Mouse (Mus musculus) Patski (cell line): Measurements from ENCODE around the gene Gpr146. TPM values are rescaled to one million over a fixed set of nuclear protein-coding genes. Genes with fewer than 3 reads are reported as not detected.

Experiments
- ATAC-seq: fragments of 100-300 bp; one replicate; pipeline ENCODE4 v1.8.0; 2021
- CTCF ChIA-PET: fragments of 350-600 bp; sonication (Branson Sonifier 250); formaldehyde crosslinking; loops from one replicate; lab custom pipeline; 2022; ENCODE audit warnings: inconsistent platforms; lab: Charles Lee
- POLR2A ChIA-PET: fragments of 350-600 bp; sonication (Branson Sonifier 250); formaldehyde crosslinking; loops from one replicate; lab custom pipeline; 2022; ENCODE audit warnings: antibody characterized with exemption, inconsistent platforms; lab: Charles Lee
- DNase-seq: peaks from one replicate; pipeline ENCODE4 v3.0.0-alpha.2; 2011; ENCODE audit warnings: low read depth, low spot score
- H3K27me3 ChIP-seq: fragments of 371-371 bp; one replicate; pipeline ENCODE4 v1.5.1; 2021
- CTCF ChIP-seq: fragments of 100-300 bp; IDR thresholded peaks from one replicate; pipeline ENCODE4 v1.5.1; 2021
- in situ Hi-C: fragments of 300-500 bp; cut with MboI; formaldehyde crosslinking; loops from 3 replicates; pipeline ENCODE4 v1.11.1; 2018; ENCODE audit warnings: low pct_unique_long_range_greater_than_20kb, mixed read lengths
- polyA plus RNA-seq: library from polyadenylated mRNA; unstranded; gene quantifications from one replicate; pipeline ENCODE4 v1.2.3, GENCODE M21; 2021

Gpr146 gene
- polyA plus RNA-seq, 1 experiment from 2014 or later = 7.9 TPM

GRCm38 (mm10) chr5:139366484-139366883, 11.0 kb upstream of the Gpr146 start:
- no peaks in the 10 kb centered on the region for H3K27me3 ChIP-seq
- ATAC-seq (no peak), DNase-seq (no peak)
- TF ChIP-seq CTCF = no peak
- ChIA-PET POLR2A (interaction anchor here (0.7 kb wide), 1 partner anchor 30 kb away, joined by 3 read pairs; no protein-coding TSS in a partner anchor), CTCF (interaction anchor here (2.4 kb wide), 1 partner anchor 32 kb away, joined by 8 read pairs; no protein-coding TSS in a partner anchor)
- in situ Hi-C loops = loop anchor here (25.0 kb wide), 1 partner anchor 296 kb away; no protein-coding TSS in a partner anchor

GRCm38 (mm10) chr5:139367884-139368458, 9.5 kb upstream of the Gpr146 start:
- TF ChIP-seq CTCF = no peak
- ATAC-seq (no peak), DNase-seq (no peak)
- ChIA-PET POLR2A (no interaction called here), CTCF (interaction anchor here (1.1 to 2.4 kb wide), 2 partner anchors 20 to 30 kb away, joined by 3 to 8 read pairs; no protein-coding TSS in a partner anchor)
- no peaks in the 10 kb centered on the region for H3K27me3 ChIP-seq
- in situ Hi-C loops = loop anchor here (25.0 kb wide), 1 partner anchor 294 kb away; no protein-coding TSS in a partner anchor

GRCm38 (mm10) chr5:139368638-139369320, 8.7 kb upstream of the Gpr146 start:
- ChIA-PET POLR2A (interaction anchor here (0.5 kb wide), 1 partner anchor 9 kb away, joined by 3 read pairs; no protein-coding TSS in a partner anchor), CTCF (interaction anchor here (1.1 to 2.4 kb wide), 2 partner anchors 19 to 29 kb away, joined by 3 to 8 read pairs; no protein-coding TSS in a partner anchor)
- in situ Hi-C loops = loop anchor here (25.0 kb wide), 1 partner anchor 294 kb away; no protein-coding TSS in a partner anchor
- TF ChIP-seq CTCF = no peak
- no peak for DNase-seq
- H3K27me3 ChIP-seq = no peaks in the 10 kb centered on the region
- no peak for ATAC-seq

GRCm38 (mm10) chr5:139370336-139370735, 7.2 kb upstream of the Gpr146 start:
- TF ChIP-seq CTCF = no peak
- ChIA-PET POLR2A (no interaction called here), CTCF (no interaction called here)
- DNase-seq (no peak), ATAC-seq (no peak)
- in situ Hi-C loops = loop anchor here (25.0 kb wide), 1 partner anchor 292 kb away; no protein-coding TSS in a partner anchor
- H3K27me3 ChIP-seq = no peaks in the 10 kb centered on the region

- ChIA-PET CTCF (interaction anchor here (1.1 kb wide), 1 partner anchor 13 kb away, joined by 3 read pairs; no protein-coding TSS in a partner anchor), POLR2A (interaction anchor here (0.6 kb wide), 2 partner anchors 115 to 331 kb away, joined by 3 read pairs; no protein-coding TSS in a partner anchor)
Measured at GRCm38 (mm10) chr5:139371118-139371517, 6.4 kb upstream of the Gpr146 start.

GRCm38 (mm10) chr5:139371631-139372401, 5.7 kb upstream of the Gpr146 start:
- no peak for TF ChIP-seq CTCF
- POLR2A ChIA-PET = interaction anchor here (0.6 to 0.7 kb wide), 2 partner anchors 330 to 419 kb away, joined by 3 to 7 read pairs; partner anchors contain the start of gene Mafk
- in situ Hi-C loops = loop anchor here (25.0 kb wide), 1 partner anchor 290 kb away; no protein-coding TSS in a partner anchor
- H3K27me3 ChIP-seq = no peaks in the 10 kb centered on the region
- CTCF ChIA-PET = interaction anchor here (1.1 kb wide), 1 partner anchor 14 kb away, joined by 3 read pairs; no protein-coding TSS in a partner anchor
- DNase-seq (no peak), ATAC-seq (peak; percentile 37)

More at GRCm38 (mm10) chr5:139371118-139371517, 6.4 kb upstream of the Gpr146 start:
- in situ Hi-C loops = loop anchor here (25.0 kb wide), 1 partner anchor 291 kb away; no protein-coding TSS in a partner anchor
- no peaks in the 10 kb centered on the region for H3K27me3 ChIP-seq
- no peak for ATAC-seq
- TF ChIP-seq CTCF = no peak
- no peak for DNase-seq

- no peak for DNase-seq
- POLR2A ChIA-PET = no interaction called here
- in situ Hi-C loops = loop anchor here (25.0 kb wide), 1 partner anchor 289 kb away; no protein-coding TSS in a partner anchor
- no peaks in the 10 kb centered on the region for H3K27me3 ChIP-seq
- CTCF ChIA-PET = no interaction called here
- no peak for TF ChIP-seq CTCF
- ATAC-seq = no peak
Measured at GRCm38 (mm10) chr5:139373126-139373525, 4.4 kb upstream of the Gpr146 start.

- no peaks in the 10 kb centered on the region for H3K27me3 ChIP-seq
- DNase-seq = no peak
- TF ChIP-seq CTCF = no peak
- ChIA-PET POLR2A (no interaction called here), CTCF (no interaction called here)
- ATAC-seq = no peak
- in situ Hi-C loops = loop anchor here (25.0 kb wide), 1 partner anchor 288 kb away; no protein-coding TSS in a partner anchor
Measured at GRCm38 (mm10) chr5:139373889-139374444, 3.5 kb upstream of the Gpr146 start.

GRCm38 (mm10) chr5:139374841-139375240, 2.7 kb upstream of the Gpr146 start:
- ATAC-seq (no peak), DNase-seq (no peak)
- CTCF ChIA-PET = no interaction called here
- in situ Hi-C loops = loop anchor here (25.0 kb wide), 1 partner anchor 287 kb away; no protein-coding TSS in a partner anchor
- POLR2A ChIA-PET = no interaction called here
- no peak for TF ChIP-seq CTCF
- no peaks in the 10 kb centered on the region for H3K27me3 ChIP-seq

GRCm38 (mm10) chr5:139378271-139378556, 717 bp downstream of the Gpr146 start:
- POLR2A ChIA-PET = no interaction called here
- no peak for DNase-seq
- H3K27me3 ChIP-seq = no peaks in the 10 kb centered on the region
- ATAC-seq = no peak
- CTCF ChIA-PET = interaction anchor here (1.3 to 1.6 kb wide), 2 partner anchors 25 to 29 kb away, joined by 3 read pairs; no protein-coding TSS in a partner anchor
- in situ Hi-C loops = no loop called here
- no peak for TF ChIP-seq CTCF
